Mouse (Mus musculus): ENCODE results near the gene Sfi1.
"Not testable (repeated sequence)": the region's sequence is repeated elsewhere in the genome, so short reads cannot be mapped to it uniquely, and the experiment has no call there.

The Sfi1 gene

GRCm38 (mm10) chr11:3193363-3193762 is at the start of gene Sfi1:
TSS of gene Sfi1 (minus strand) at chr11:3193463.
- no peak for DNase-seq

GRCm38 (mm10) chr11:3242395-3242794 is 49.1 kb upstream of the Sfi1 start:
- no peak for DNase-seq

- no peak for DNase-seq
These were observed 42.0 kb upstream of the Sfi1 start for GRCm38 (mm10) chr11:3235277-3235676.

- DNase-seq: no peak
These were observed 40.4 kb upstream of the Sfi1 start for GRCm38 (mm10) chr11:3233704-3234103.

- no peak for DNase-seq
These were observed 39.0 kb upstream of the Sfi1 start for GRCm38 (mm10) chr11:3232248-3232647.

- no peak for DNase-seq
These were observed 33.9 kb upstream of the Sfi1 start for GRCm38 (mm10) chr11:3227113-3227512.

GRCm38 (mm10) chr11:3223105-3223504 is 29.8 kb upstream of the Sfi1 start:
- no peak for DNase-seq

- no peak for DNase-seq
These were observed 19.3 kb upstream of the Sfi1 start for GRCm38 (mm10) chr11:3212526-3212925.

- no peak for DNase-seq
These were observed 13.5 kb upstream of the Sfi1 start for GRCm38 (mm10) chr11:3206783-3207182.

GRCm38 (mm10) chr11:3205207-3205606 is 11.9 kb upstream of the Sfi1 start:
- DNase-seq: no peak

GRCm38 (mm10) chr11:3203771-3204170 is 10.5 kb upstream of the Sfi1 start:
- no peak for DNase-seq

GRCm38 (mm10) chr11:3202781-3203441 is 9.6 kb upstream of the Sfi1 start:
- peak; percentile 72 to 82 for DNase-seq

GRCm38 (mm10) chr11:3202231-3202701 is 9.0 kb upstream of the Sfi1 start, which contains the start of gene Eif4enif1:
TSS of gene Eif4enif1 (plus strand) at chr11:3202392.
- peak; percentile 84 to 93 for DNase-seq

- DNase-seq: no peak
These were observed 8.3 kb upstream of the Sfi1 start for GRCm38 (mm10) chr11:3201326-3202230.

- not testable (repeated sequence) for DNase-seq
These were observed 7.4 kb upstream of the Sfi1 start for GRCm38 (mm10) chr11:3200636-3201035.

- peak in 1 of 2 experiments; percentile 9 for DNase-seq
These were observed 10.6 kb downstream of the Sfi1 start for GRCm38 (mm10) chr11:3182707-3183106.

GRCm38 (mm10) chr11:3181971-3182370 is 11.3 kb downstream of the Sfi1 start:
- not testable (repeated sequence) for DNase-seq

GRCm38 (mm10) chr11:3181250-3181649 is 12.0 kb downstream of the Sfi1 start:
- DNase-seq: peak; percentile 48 to 65

GRCm38 (mm10) chr11:3180510-3181160 is 12.6 kb downstream of the Sfi1 start:
- DNase-seq: not testable (repeated sequence)

- DNase-seq: peak in 1 of 2 experiments; percentile 9
These were observed 13.6 kb downstream of the Sfi1 start for GRCm38 (mm10) chr11:3179726-3180092.

- peak in 1 of 2 experiments; percentile 33 for DNase-seq
These were observed 14.1 kb downstream of the Sfi1 start for GRCm38 (mm10) chr11:3178968-3179725.
